Mouse (Mus musculus): ENCODE results near the gene Casp7.

DNA sequence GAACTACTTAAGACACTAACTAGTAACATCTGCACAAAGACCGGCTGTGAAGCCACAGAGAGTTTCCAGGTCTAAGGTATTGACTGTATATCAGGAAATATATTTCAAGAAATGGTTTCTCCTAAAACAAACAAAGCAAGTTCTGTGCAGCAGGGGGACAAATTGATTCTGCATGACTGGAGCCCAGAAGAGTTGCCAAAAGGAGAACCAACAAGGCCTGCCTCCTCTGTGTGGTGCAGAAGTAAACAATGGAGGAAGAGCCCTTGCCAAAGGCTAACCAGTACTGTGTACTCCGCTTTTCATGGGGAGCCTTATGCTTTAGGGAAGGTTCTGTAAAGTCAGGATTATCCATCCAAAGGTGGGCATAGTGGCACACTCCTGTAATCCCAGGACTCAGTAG is 63.3 kb downstream of the Casp7 start:
- TF ChIP-seq MAX (IDR thresholded peaks at IDR 0.05): no peak
- no peak for TF ChIP-seq USF1 (IDR thresholded peaks at IDR 0.05; ENCODE audit: low read depth)
- TF ChIP-seq CTCF (IDR thresholded peaks at IDR 0.05; ENCODE audit: control insufficient read depth, insufficient read depth, insufficient read length): no peak
- TF ChIP-seq CEBPB (IDR thresholded peaks at IDR 0.05; ENCODE audit: low read depth): no peak
- TF ChIP-seq MYOD1 (IDR thresholded peaks at IDR 0.05; ENCODE audit: control insufficient read depth, insufficient read length, low read depth): no peak
- no peak for TF ChIP-seq FOSL1 (IDR thresholded peaks at IDR 0.05; ENCODE audit: insufficient read depth, low read length, poor library complexity, severe bottlenecking)
- TF ChIP-seq MYOG (IDR thresholded peaks at IDR 0.05; ENCODE audit: control insufficient read depth, extremely low read depth, insufficient read length): no peak
